Mouse (Mus musculus) layer of hippocampus, adult 9-10 months (tissue): Measurements from ENCODE around the gene Zfp697.
"Not testable (repeated sequence)": the region's sequence is repeated elsewhere in the genome, so short reads cannot be mapped to it uniquely, and the experiment has no call there.

ENCODE experiments used
- DNase-seq: peaks from one replicate; pipeline ENCODE4 v3.0.0; 2022; ENCODE audit warnings: low spot score

The Zfp697 gene

DNA sequence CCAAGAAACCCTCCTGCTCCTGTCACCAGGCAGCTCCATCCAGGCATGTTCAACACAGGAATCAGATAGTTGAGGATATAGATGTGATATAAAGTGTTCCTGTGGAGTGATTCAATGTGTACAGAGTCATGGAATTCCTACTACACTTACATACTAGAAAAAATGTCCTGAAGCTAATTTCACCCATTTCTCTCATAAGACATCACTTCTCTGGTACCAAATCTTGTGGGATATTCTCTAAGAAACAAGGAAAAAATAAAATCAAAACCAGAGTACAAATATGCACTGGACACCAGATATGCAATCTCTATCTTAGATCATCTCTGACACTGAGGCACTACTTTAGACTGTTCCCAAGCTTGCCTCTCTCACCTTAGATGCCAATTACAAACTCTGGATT is 247.9 kb downstream of the Zfp697 start, which contains the start of gene Hsd3b5:
Gene Hsd3b5, minus strand, starts transcription at position 101 of the 400 bp plus-strand sequence.
- no peak for DNase-seq

DNA sequence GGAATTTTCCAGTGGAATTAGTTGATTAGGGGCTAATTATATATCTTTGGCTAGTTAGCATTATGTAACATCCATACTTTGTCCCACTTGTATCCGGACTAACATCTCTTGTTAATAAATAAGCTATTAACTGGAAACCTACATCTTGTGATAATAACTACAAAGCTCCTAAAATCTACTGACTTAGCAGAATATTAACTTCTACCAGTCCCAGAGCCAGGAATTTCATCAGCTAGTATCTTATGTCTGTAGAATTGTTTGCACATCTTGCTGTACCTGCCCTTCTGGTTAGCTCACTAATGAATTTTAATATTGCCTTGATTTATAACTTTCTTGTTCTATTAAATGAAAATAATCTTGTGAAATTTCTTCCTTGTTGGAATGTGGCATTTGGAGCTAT is 252.9 kb downstream of the Zfp697 start:
- DNase-seq, result no peak

DNA sequence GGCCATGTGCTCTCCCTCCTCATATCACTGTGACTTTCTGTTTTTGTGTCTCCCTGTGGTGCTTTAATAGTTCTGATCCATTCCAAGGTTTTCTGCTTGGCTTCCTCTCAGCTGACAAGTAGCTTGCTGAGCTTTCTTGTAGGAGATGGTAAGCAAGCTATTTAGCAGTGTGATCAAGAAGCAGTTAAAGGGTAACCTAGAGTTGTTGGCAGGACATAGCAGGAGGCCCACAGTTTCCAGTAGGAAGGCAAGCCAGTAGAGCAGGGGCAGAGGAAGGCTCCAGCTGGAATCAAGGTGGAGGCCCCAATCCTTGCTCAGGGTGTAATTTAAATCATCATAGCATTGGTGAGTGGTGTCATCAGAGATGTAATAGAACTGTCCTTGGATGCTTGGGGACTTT is 298.5 kb downstream of the Zfp697 start:
- no peak for DNase-seq

DNA sequence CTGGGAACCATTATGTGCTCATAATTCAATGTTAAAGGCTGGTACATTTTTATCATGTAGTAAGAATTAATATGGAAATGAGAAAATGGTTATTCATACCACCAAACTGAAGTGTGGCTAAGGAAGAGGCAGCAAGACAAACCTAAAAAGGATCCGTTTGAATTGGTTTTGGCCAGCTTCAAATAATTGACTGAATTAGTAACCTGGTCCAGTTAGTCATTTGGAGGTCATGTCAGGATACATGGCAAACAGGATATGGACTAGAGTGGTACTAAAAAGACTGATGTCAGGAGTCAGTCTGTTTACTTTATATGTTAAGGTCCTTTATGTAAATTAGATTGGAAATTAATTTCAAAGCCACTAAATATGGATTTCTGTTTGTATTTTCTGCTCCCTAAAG is 300.1 kb downstream of the Zfp697 start:
- no peak for DNase-seq

DNA sequence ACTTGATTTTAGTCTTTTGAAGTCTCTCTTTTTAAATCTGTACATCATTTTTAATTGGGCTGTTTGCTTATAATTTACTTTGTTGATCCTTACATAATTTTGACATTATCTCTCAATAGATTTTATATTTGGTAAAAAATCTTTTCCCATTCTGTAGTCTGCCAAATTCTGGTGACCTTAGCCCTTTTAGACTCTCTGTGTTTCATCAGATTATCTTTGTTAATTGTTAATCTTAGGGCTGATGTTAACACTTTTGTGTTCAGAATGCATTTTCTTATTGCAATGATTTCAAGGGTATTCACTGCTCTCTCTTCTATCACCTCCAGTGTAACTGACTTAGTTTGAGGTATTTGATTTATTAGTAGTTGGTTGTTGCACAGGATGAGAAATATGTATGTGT is 338.5 kb downstream of the Zfp697 start:
- no peak for DNase-seq

DNA sequence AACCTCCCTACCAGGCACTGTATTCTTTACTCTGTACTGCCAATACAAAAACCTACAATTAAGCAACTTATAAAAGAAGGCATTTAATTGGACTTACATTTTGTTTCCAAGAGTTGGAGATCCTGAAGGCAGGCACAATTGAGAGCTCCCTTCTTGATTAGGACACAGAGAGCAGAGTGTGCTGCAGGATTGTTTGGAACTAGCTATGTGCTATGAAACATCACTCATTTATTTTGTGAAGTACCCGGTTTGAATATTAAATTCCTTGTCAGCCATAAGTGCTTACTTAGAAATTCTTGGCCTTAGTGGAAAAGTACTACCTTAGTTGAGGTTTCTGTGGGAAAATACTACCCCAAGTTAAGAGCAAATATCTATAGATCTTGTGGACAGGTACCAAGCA is 342.1 kb downstream of the Zfp697 start, which contains the start of gene Hsd3b2:
Gene Hsd3b2, minus strand, starts transcription at position 168 of the 400 bp plus-strand sequence.
- DNase-seq, result no peak

DNA sequence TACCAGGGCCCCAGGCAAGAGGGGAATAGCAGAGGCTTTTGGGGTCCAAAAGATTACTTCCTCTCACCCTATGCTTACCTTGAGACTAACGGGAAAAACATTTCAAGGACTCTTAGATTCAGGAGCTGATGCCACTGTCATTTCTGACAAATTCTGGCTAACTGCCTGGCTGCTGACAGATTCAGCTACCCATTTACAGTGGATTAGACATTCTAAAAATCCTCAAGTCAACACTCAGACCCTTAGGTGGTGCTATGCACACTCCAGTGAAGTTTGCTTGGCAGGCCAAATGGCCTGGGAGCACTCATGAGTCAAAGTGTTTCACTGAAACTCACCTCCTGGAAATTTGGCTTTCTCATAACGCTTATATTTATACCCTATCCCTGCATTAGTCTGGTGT is 344.0 kb downstream of the Zfp697 start:
- no peak for DNase-seq

DNA sequence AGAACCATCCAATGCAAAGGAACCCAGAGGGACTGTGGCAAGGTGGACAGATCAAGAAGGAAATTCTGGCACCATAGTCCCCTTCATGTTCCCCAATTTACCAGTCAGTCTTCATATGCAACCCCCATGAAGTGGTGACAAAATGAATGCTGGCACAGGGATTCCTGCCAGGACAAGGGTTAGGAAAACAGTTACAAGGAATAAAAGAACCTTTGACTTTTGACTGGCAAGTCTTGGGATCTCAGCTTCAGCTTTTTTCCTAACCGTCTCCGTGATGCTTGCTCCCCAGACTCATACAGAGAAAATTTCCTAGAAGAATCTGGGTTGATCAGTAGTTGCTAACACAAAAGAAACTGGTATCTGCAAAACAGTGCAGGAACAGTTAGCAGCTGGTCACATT is 351.5 kb downstream of the Zfp697 start:
- no peak for DNase-seq

DNA sequence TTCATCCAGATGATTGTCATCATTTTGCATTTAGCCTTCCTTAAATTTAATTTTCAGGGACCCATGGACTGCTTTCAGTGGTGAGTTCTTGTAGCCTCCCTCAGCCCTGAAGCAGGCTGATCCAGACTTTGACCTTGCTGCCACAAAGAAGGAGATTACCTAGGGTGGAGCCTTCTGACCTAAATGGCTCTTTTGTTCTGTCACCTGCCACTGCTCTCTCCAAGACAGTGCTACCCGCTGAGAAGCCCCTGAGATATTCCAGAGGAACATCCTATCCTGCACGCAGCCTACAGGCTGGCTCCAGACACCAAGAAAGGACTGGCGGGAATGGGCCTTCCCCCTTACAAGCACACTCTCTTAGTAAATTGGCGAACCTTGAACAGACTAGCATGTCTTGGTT is 352.1 kb downstream of the Zfp697 start:
- no peak for DNase-seq

DNA sequence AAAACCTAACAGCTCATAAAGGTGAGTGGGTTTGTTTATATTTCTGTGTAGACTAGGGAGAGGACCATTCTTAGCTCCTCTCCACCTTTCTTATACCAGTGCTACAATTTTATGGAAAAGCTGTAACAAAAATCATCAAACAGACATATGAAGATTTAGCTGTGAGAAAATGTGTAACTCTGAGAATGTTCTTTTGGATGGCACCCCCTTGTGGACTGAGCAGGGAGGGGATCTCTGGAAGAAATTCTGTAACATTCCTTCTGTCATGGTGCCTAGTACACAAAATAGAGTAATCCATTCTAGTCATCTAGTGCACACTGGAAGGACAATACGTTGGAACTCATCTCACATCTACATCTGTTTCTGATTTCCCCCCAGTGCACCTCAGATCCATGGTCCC is 358.8 kb downstream of the Zfp697 start:
- DNase-seq, result not testable (repeated sequence)

DNA sequence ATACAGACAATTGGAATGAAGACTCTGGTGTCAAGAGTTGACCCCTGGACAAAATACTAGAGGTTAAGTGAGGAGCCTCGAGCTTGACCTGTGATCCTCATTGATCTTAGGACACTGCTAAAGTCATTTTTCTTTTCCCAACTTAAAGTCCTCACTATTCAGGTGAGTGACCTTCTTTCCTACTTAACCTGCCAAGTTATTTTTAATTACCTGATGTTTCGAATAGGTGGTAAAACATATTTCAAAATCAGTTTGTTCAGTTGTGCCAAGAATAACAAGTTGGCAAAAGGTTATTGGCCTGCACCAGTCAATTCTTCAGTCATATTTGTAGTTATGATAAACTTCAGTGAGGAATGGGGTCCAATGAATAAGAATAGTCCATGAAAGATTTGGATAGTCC is 369.9 kb downstream of the Zfp697 start:
- DNase-seq, result no peak

DNA sequence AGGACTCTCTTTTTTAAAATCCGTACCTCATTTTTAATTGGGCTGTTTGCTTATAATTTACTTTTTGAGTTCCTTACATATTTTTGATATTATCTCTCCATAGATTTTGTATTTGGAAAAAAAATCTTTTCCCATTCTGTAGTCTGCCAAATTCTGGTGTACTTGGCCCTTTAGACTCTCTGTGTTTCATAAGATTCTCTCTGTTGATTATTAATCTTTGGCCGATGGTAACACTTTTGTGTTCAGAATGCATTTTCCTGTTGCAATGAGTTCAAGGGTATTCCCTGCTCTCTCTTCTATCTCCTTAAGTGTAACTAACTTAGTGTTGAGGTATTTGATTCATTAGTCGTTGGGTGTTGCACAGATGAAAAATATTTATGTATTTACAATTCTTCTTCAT is 374.6 kb downstream of the Zfp697 start:
- no peak for DNase-seq

DNA sequence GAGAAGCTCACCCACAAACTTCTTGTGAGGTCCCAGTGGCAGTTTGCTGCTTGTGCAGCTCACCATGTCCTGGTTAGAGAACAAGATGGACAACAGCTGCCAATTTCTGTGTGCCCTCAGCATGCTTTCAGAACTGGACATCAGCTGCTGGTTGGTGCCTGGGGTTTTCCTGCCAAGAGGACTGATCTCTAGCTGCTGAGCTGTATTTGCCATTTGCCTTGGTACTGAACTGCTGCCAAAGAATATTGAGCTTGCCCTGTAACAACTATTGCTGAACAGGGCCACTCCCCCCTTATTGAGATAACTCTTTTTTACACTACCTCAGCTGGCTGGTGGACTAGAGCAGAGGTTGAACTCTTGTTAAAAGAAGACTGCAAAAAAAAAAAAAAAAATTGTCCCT is 381.9 kb downstream of the Zfp697 start:
- DNase-seq, result no peak

DNA sequence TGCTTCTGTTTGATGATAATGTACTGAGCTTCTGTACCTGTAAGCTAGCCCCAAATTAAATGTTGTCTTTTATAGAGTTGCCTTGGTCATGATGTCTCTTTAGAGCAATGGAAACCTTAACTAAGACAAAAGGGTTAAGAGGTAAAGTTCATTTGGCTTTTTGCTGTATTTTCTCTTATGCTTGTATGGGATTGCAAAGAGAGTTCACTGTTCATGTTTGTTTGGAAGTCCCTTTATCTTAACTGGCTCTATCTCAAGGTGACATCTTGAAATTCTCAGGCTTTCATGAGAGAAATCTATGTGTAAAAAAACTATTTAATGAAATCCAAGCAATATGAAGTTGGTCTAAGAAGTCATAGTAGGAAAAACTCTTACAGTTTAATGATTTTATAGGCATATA is 398.7 kb downstream of the Zfp697 start:
- no peak for DNase-seq

DNA sequence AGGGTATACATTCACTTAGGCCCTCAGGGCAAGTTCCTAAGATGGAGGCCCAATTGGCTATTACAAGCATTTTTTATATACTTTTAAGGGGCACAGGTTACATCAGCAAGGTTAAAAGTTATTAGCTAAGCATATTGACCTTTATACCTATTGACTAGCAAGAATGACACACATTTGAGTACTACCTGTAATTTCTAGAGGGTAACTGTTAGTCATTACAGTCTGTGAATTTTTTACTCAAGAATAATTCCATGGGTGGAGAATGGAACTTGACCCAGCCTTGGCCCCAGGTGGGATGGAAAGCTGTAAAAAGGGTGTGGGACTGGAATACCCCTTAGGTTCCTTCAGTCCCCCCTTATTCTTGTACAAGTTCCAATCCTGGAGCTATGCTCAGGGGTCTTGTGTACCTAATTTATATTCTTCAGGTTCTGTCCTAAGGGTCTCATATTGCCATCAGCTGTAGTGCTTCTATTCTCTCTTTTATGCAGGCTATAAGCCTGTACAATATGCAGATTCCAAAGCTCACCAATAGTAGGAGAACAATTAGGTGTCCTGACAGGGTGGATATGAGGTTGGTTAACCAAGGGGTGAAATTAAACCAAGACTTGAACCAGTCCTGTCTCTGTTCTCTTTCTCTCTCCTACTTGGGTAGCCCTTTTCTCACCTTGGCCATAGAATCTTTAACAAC is 400.1 kb downstream of the Zfp697 start:
- DNase-seq, result no peak

DNA sequence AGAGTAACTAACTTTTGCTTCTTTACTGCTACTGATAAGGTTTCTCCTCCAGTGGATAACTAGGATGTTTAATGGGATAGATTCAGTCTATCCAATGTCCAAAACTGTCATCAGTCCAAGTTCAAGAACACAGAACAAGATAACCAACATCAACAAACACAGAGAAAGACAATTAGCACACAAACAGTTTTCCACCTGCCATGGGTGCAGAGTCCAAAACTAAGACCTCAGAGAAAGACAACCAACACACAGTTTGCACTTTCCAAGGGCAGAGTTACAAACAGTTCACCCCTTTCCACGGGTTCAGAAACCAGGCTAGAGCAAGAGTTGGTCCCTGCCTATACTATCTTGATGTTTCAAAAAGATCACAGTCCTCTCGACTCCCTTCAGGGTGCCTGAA is 404.3 kb downstream of the Zfp697 start:
- no peak for DNase-seq
